Mouse (Mus musculus) forebrain, embryonic 14.5 days (tissue): Measurements from ENCODE around the gene Bank1. TPM values are rescaled to one million over a fixed set of nuclear protein-coding genes. Genes with fewer than 3 reads are reported as not detected.

Source experiments
- ATAC-seq: fragments of 200-750 bp; cut with Nextera tagmentation; 2 replicates; pipeline ENCODE4 v1.8.0; 2017; ENCODE audit warnings: mild to moderate bottlenecking, moderate library complexity
- DNase-seq: peaks from one replicate; pipeline ENCODE4 v3.0.0-alpha.2; 2015; ENCODE audit warnings: low spot score
- H3K27ac ChIP-seq: fragments of 300-500 bp; sonication (generic); 2 replicates; pipeline ENCODE4 v1.5.1; 2014; ENCODE audit warnings: low read depth, mild to moderate bottlenecking, control low read depth, low read length, moderate library complexity
- H3K27me3 ChIP-seq: fragments of 300-500 bp; sonication (generic); replicated peaks from 2 replicates; pipeline ENCODE4 v1.6.1; 2014; ENCODE audit warnings: low read length, control low read depth, mixed read lengths; ENCODE audit not compliant: control insufficient read depth, insufficient read depth
- H3K36me3 ChIP-seq: fragments of 300-500 bp; sonication (generic); 2 replicates; pipeline ENCODE4 v1.6.1; 2014; ENCODE audit warnings: low read length, control low read depth; ENCODE audit not compliant: control insufficient read depth, insufficient read depth
- H3K4me1 ChIP-seq: fragments of 300-500 bp; sonication (generic); 2 replicates; pipeline ENCODE4 v1.6.1; 2014; ENCODE audit warnings: antibody characterized with exemption, low read length, control low read depth; ENCODE audit not compliant: control insufficient read depth, insufficient read depth
- H3K4me2 ChIP-seq: fragments of 300-500 bp; sonication (generic); 2 replicates; pipeline ENCODE4 v1.6.1; 2014; ENCODE audit warnings: mild to moderate bottlenecking, control low read depth, low read length
- H3K4me3 ChIP-seq: fragments of 300-500 bp; sonication (generic); 2 replicates; pipeline ENCODE4 v1.5.1; 2014; ENCODE audit warnings: low read depth, low read length, control low read depth
- H3K9ac ChIP-seq: fragments of 300-500 bp; sonication (generic); 2 replicates; pipeline ENCODE4 v1.6.1; 2014; ENCODE audit warnings: mild to moderate bottlenecking, low read length, control low read depth, moderate library complexity
- H3K9me3 ChIP-seq: fragments of 300-500 bp; sonication (generic); replicated peaks from 2 replicates; pipeline ENCODE4 v1.6.1; 2016; ENCODE audit warnings: low read length, control low read depth, mixed read lengths; ENCODE audit not compliant: control insufficient read depth
- WGBS: fragments of 180-500 bp; shearing (Covaris S2); extraction: QIAGEN DNeasy Blood & Tissue Kit; methylation state at CpG from one replicate; pipeline ENCODE4 v1.1.7; 2014; 5-methylcytosine and 5-hydroxymethylcytosine counted together
- polyA plus RNA-seq: library from polyadenylated mRNA; unstranded; fragments of >200 nt; fragmentation: Nextera tagmentation; extraction: Ambion mirVana; gene quantifications from 2 replicates; pipeline ENCODE4 v1.2.1, GENCODE M21; 2014

Bank1 gene
- polyA plus RNA-seq, 1 experiment from 2014 or later = 0.36 TPM

DNA sequence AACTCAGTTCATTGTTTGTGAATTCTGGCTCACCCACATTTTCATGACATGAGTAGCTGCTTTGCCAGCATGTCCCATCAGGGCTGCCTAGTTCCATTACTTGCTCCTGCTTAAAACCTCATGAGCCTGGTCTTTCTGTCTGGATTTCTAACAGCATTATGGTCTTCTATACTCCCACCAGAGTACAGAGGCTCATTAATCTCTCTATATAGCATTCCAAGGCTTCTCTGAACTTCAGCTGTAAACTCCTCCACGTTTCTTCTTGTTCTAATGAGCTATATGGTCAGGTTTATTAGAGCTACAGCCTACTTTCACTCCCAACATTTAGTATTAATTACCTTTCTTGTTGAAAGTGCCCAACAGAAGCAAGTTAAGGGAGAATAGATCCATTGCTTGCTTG is 244.6 kb downstream of the Bank1 start:
- WGBS = 66% methylated on average over 1 of the region's 1 CpGs
- H3K27me3 ChIP-seq = no peaks in the 10 kb centered on the region

DNA sequence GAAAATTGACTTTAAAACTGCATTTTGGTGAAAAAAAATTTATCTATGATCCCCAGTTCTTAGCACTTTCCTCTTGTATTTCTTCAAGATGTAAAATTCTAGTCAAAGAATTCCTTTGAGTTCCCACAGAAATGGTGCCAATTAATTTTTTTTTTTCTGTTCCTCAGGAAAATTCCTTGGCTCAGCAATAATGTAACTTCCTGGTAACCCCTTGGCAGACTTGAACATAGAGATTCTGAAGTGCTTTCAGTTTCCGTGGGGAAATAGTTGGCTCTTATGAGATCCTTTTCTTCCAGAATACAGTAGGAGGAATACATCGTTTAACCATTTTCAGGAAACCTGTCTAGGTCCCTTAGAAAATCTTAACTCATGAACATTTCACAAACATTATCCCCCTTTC is 247.3 kb downstream of the Bank1 start:
- Histone ChIP-seq H3K36me3 (no peaks in the 10 kb centered on the region), H3K4me2 (no peak overlapping the region), H3K9me3 (no peaks in the 10 kb centered on the region), H3K27ac (no peak overlapping the region), H3K27me3 (no peaks in the 10 kb centered on the region), H3K4me3 (no peak overlapping the region), H3K4me1 (no peaks in the 10 kb centered on the region), H3K9ac (no peak overlapping the region)
- peak; percentile 11 for DNase-seq
- ATAC-seq = no peak
- 67% methylated on average over 2 of the region's 2 CpGs for WGBS

More for the DNA sequence above, 244.6 kb downstream of the Bank1 start:
- H3K4me3 ChIP-seq = no peak overlapping the region
- H3K9ac ChIP-seq = no peak overlapping the region
- DNase-seq = no peak
- no peaks in the 10 kb centered on the region for H3K4me1 ChIP-seq
- no peak overlapping the region for H3K4me2 ChIP-seq
- no peak overlapping the region for H3K27ac ChIP-seq
- H3K9me3 ChIP-seq = no peaks in the 10 kb centered on the region
- ATAC-seq = no peak
- H3K36me3 ChIP-seq = no peaks in the 10 kb centered on the region

DNA sequence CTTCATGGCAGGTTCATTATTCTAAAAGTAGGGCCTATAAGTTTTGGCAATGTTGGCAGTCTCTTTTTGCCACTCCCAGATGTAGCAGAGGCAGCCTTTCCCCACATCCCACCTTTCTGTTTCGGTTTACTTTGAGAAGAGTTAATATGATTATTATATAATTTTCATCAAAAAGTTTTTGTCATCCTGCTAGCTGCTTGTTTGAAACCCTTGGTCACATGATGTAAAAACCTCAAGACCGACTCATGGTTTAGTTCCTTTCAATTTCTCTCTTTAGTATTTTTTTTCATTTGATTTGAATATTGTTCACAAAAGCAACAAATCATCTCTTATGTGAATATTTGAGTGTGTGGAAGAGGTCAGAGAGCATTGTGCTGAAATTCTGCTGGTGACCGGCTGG is 255.5 kb downstream of the Bank1 start:
- DNase-seq (no peak), ATAC-seq (no peak)
- WGBS = 92% methylated on average over 3 of the region's 3 CpGs
- Histone ChIP-seq H3K27me3 (no peaks in the 10 kb centered on the region), H3K4me3 (no peak overlapping the region), H3K9ac (no peak overlapping the region), H3K4me1 (no peaks in the 10 kb centered on the region), H3K36me3 (no peaks in the 10 kb centered on the region), H3K27ac (no peak overlapping the region), H3K4me2 (no peak overlapping the region), H3K9me3 (no peaks in the 10 kb centered on the region)

DNA sequence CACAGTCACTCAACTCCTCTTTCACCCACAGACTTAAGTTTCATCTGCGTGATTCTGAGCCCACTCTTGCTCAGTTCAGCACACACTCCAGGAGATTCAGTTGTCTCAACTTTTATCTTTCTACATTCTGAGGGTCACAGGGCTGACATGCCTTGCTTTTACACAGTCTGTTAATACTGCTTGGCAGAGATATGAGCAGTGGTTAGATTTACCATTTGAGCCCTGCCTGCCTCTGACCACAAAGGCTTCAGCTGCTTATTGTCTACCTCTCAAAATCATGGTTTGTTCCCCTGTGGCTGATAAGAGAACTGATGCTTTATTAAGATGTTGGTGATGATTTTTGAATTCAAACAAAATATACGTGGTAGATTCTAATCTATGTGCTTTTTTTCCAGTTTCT is 264.0 kb downstream of the Bank1 start:
- WGBS = 89% methylated on average over 2 of the region's 2 CpGs
- Histone ChIP-seq H3K9me3 (no peaks in the 10 kb centered on the region), H3K4me3 (no peak overlapping the region), H3K9ac (no peak overlapping the region), H3K4me1 (no peaks in the 10 kb centered on the region), H3K4me2 (no peak overlapping the region), H3K27ac (no peak overlapping the region), H3K36me3 (no peaks in the 10 kb centered on the region), H3K27me3 (no peaks in the 10 kb centered on the region)
- ATAC-seq (no peak), DNase-seq (no peak)

DNA sequence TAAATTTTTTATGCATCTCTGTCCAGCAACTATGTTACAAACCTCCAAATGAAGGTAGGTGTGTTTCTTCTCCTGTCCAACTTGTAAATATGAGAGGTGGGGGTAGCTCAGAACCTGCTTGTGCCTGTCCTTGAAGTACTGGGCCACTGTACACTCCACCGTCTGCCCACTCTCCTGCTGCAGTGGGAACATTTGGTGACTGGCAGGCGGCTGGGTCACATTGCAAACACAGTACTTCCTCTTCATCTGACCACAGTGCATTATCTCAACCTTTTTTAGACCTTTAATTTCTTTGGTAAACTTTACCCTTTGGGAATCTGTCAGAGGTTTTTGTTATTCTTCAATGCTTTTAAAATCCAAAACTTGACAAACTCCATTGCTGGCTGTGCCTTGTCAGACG is 275.2 kb downstream of the Bank1 start:
- H3K9ac ChIP-seq = no peak overlapping the region
- DNase-seq (no peak), ATAC-seq (no peak)
- 96% methylated on average over 3 of the region's 3 CpGs for WGBS
- H3K27ac ChIP-seq = no peak overlapping the region
- no peaks in the 10 kb centered on the region for H3K4me1 ChIP-seq
- no peaks in the 10 kb centered on the region for H3K27me3 ChIP-seq
- no peak overlapping the region for H3K4me3 ChIP-seq
- H3K4me2 ChIP-seq = no peak overlapping the region
- no peaks in the 10 kb centered on the region for H3K36me3 ChIP-seq
- H3K9me3 ChIP-seq = no peaks in the 10 kb centered on the region

DNA sequence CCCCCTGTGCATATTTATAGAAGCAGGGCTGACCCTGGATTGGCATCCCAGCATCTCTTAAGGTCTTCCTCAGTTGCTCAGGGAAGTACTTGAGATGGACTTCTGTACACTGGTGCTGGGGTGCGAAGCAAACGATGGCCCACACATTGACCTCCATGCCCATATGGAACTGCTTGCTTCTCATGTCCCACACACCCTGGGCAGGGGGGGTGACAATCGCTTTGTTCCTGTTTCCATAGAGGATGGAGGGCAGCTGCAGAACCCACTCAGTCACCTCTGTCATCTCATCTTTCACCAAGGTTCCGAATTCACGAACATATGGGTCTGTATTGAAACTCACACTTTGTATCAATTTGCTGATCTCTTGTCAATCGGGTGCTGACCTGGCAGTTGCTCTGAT is 275.7 kb downstream of the Bank1 start:
- ATAC-seq (no peak), DNase-seq (no peak)
- Histone ChIP-seq H3K9ac (no peak overlapping the region), H3K4me2 (no peak overlapping the region), H3K36me3 (no peaks in the 10 kb centered on the region), H3K4me3 (no peak overlapping the region), H3K4me1 (no peaks in the 10 kb centered on the region), H3K27ac (no peak overlapping the region), H3K27me3 (no peaks in the 10 kb centered on the region), H3K9me3 (no peaks in the 10 kb centered on the region)
- WGBS = 98% methylated on average over 6 of the region's 6 CpGs

DNA sequence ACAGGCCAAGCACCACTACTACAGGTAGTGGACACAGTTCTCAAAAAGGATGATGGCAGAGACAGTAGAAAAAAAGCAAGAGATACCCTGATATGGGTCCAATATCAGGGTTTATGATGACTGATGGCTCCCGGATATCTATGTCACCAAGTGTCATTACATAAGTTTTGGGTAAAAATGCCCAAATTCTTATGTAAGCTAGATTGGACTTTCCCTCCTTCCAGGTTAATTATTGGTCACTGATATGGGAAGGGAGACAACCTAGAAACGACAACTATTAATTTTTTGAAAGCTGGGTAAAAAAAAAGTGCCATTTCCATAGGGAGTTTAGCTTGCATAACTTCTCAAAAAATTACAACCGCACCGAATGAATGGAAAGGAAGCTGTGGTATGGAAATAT is 277.8 kb downstream of the Bank1 start:
- Histone ChIP-seq H3K27ac (no peak overlapping the region), H3K4me2 (no peak overlapping the region), H3K4me3 (no peak overlapping the region), H3K27me3 (no peaks in the 10 kb centered on the region), H3K4me1 (no peaks in the 10 kb centered on the region), H3K36me3 (no peaks in the 10 kb centered on the region), H3K9me3 (peaks cover 4% of the 10 kb centered on the region; the same call in 1 of the 2 replicates), H3K9ac (no peak overlapping the region)
- ATAC-seq (no peak), DNase-seq (no peak)
- WGBS = 91% methylated on average over 4 of the region's 4 CpGs

DNA sequence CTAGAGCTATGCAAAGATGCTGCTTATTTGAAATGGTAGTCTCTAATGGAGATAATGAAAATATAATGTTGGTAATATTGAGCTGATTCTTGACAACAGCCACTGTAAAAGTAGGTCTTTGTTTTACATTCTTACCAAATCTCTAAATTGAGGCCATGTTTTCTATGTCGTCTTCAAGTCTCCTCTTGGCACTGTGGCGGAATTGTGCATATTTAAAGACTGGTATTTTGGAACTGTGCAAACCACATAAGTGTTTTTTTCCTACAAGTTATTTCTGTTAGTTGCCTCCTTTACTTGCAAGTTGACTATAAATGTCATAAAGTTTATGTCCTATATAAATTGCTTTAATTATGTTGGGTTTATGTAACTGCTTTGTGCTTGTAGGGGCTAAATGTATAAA is 280.5 kb downstream of the Bank1 start:
- Histone ChIP-seq H3K27me3 (no peaks in the 10 kb centered on the region), H3K4me1 (no peaks in the 10 kb centered on the region), H3K9me3 (peaks cover 4% of the 10 kb centered on the region; the same call in 1 of the 2 replicates), H3K27ac (no peak overlapping the region), H3K9ac (no peak overlapping the region), H3K4me2 (no peak overlapping the region), H3K4me3 (no peak overlapping the region), H3K36me3 (no peaks in the 10 kb centered on the region)
- 89% methylated on average over 2 of the region's 2 CpGs for WGBS
- ATAC-seq = no peak
- no peak for DNase-seq

DNA sequence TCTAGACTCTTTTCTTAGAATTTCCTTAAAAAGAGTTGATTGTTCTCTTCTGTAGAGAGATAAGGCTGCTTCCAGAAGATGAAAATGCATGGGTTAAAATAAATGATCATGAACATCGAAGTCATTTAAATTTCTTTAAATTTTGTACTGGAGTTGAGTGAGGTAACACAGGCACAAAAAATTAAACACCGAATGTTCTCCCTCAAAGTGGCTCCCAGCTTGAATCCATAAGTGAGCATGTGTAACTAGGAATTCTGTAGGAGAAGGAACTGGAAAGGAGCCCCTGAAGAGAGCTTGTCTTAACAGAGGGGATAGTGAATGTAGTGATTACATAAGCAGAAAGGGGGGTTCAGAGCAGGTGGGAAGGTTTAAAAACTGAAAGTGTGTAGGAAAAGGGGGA is 285.8 kb downstream of the Bank1 start:
- 92% methylated on average over 2 of the region's 2 CpGs for WGBS
- Histone ChIP-seq H3K27ac (no peak overlapping the region), H3K4me1 (no peaks in the 10 kb centered on the region)

More for the DNA sequence above, 285.8 kb downstream of the Bank1 start:
- Histone ChIP-seq H3K4me2 (no peak overlapping the region), H3K9ac (no peak overlapping the region), H3K36me3 (no peaks in the 10 kb centered on the region), H3K4me3 (no peak overlapping the region), H3K9me3 (peaks cover 4% of the 10 kb centered on the region; the same call in 1 of the 2 replicates), H3K27me3 (no peaks in the 10 kb centered on the region)
- DNase-seq = no peak
- no peak for ATAC-seq
